Mouse (Mus musculus): ENCODE data around the gene Sbk2.

DNA sequence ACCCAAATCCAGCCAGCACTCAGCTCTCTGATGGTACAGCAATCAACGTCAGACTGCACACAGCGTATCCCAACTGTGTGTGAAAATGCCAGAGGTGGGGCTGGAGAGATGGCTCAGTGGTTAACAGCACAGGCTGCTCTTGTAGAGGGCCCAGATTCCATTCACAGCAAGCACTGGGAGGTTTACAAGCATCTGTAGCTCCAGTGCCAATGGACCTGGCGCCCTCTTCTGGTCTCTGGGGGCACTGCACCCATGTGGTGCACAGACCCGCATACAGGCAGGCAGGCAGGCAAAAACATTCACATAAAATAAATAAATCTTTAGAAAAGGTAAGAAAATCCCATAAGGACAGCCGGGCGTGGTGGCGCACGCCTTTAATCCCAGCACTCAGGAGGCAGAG is 63.0 kb downstream of the Sbk2 start:
- TF ChIP-seq POLR2A (IDR thresholded peaks at IDR 0.05; ENCODE audit: extremely low read depth, insufficient read depth, low read length) (no peak), CTCF (IDR thresholded peaks at IDR 0.05; ENCODE audit: extremely low read depth, insufficient read depth, low read length) (0 out of 2 replicates have a peak, but pooled peaks have one; percentile 22)
